Mouse (Mus musculus) MEL-GATA-1-ER (cell line): Measurements from ENCODE around the gene Hist1h4f.
A peak's percentile ranks its signal among the peaks of the same experiment; 100 is the strongest.
"Not testable (repeated sequence)": the region's sequence is repeated elsewhere in the genome, so short reads cannot be mapped to it uniquely, and the experiment has no call there.

Source experiments
- DNase-seq: peaks from one replicate; pipeline ENCODE4 v3.0.0-alpha.2; 2012; ENCODE audit warnings: low read depth; ENCODE audit errors: extremely low read depth

Gene Hist1h4f

DNA sequence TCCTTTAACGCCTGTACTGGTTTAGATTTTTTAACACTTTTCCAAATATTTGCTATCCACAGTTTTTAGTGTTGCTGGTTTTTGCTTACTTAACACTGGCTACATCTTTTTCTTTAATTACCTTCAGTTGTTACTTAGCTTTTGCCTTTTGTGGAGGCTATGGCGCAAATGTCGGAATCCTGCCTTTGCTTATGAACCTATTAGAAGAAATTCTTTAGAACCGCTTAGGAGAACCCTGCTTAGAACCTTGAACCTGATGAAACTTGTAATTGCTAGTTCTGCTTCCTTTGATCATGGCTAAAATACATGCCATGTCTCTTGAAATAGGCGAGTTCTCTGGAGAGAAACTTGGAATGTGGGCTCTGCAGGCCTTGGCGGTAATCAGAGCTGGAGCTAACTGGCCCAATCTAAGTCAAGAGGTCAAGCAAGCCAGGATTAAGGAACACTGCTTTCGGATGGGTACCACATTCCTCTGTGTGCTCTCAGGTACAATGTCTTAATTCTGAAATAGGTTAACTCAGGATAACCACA is 25.0 kb upstream of the Hist1h4f start:
- peak; percentile 58 for DNase-seq

DNA sequence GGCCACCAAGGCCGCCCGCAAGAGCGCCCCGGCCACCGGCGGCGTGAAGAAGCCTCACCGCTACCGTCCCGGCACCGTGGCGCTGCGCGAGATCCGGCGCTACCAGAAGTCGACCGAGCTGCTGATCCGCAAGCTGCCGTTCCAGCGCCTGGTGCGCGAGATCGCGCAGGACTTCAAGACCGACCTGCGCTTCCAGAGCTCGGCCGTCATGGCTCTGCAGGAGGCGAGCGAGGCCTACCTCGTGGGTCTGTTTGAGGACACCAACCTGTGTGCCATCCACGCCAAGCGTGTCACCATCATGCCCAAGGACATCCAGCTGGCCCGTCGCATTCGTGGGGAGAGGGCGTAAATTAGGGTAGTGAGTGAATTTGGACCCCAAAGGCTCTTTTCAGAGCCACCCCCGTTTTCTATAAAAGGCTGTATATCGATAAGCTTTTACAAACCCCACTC is 24.4 kb upstream of the Hist1h4f start:
- not testable (repeated sequence) for DNase-seq

DNA sequence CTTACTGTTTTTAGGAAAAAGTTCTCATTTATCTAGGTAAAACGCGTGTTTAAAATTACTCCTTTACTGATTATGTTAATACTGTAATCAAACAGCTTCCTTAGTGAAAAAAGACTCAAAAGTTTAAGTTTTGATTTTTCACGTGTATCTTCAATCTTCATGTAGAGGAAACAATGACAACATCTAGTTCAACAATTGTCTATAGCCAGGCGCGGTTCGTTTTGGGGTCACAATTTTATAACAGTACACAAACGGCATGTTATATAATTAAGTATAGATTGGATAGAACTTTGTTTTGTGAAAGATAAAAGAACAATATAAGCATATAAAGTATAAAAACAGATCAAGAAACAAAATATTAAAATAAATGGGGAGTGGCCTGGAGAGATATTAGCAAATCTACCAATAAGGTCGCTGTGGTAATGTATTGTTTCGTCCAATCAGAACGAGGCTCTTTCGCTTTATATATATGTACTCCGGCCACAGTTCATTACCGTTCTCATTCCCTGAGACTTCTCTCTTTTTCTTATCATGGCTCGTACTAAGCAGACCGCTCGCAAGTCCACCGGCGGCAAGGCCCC is 23.9 kb upstream of the Hist1h4f start, which contains the start of gene Hist1h3d:
Gene Hist1h3d (plus strand): TSS at position 493 of the 581 bp plus-strand sequence.
- DNase-seq: peak; percentile 95

DNA sequence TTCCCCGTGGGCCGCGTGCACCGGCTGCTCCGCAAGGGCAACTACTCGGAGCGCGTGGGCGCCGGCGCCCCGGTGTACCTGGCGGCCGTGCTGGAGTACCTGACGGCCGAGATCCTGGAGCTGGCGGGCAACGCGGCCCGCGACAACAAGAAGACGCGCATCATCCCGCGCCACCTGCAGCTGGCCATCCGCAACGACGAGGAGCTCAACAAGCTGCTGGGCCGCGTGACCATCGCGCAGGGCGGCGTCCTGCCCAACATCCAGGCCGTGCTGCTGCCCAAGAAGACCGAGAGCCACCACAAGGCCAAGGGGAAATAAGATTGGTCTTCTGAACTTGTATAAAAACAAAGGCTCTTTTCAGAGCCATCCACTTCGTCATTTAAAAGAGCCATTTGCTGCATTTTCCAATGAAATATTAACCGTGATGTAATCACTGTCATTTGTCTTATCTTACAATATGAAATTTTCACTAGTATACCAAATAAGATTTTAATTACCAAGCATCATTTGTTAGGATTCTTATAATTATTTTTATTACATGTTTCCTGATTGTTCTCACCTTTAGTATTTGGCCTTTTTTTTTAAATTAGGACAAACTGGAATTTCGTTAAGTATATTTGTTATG is 23.2 kb upstream of the Hist1h4f start:
- DNase-seq: peak; percentile 56

DNA sequence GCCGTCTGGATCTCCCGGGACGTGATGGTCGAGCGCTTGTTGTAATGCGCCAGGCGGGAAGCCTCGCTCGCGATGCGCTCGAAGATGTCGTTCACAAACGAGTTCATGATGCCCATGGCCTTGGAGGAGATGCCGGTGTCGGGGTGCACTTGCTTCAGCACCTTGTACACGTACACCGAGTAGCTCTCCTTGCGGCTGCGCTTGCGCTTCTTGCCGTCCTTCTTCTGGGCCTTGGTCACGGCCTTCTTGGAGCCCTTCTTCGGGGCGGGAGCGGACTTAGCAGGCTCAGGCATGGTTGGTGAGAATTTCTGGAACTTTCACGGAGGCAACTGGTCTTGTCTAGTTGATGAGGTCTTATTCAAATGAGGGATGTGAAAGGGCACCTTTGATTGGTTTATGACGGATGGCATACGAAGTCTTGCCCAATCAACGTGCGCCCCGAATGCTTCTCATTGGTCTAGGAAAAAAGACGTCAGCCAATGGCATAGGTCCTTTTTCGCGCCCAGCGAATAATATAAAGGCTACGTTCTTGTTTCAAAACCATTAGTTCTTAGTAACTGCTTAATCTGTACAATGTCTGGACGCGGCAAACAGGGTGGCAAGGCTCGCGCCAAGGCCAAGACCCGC is 22.6 kb upstream of the Hist1h4f start, which contains the start of the genes Hist1h2bf and Hist1h2ad:
Gene Hist1h2bf (minus strand): TSS at position 299 of the 627 bp plus-strand sequence.
Gene Hist1h2ad (plus strand): TSS at position 484 of the 627 bp plus-strand sequence.
- peak; percentile 99 for DNase-seq

DNA sequence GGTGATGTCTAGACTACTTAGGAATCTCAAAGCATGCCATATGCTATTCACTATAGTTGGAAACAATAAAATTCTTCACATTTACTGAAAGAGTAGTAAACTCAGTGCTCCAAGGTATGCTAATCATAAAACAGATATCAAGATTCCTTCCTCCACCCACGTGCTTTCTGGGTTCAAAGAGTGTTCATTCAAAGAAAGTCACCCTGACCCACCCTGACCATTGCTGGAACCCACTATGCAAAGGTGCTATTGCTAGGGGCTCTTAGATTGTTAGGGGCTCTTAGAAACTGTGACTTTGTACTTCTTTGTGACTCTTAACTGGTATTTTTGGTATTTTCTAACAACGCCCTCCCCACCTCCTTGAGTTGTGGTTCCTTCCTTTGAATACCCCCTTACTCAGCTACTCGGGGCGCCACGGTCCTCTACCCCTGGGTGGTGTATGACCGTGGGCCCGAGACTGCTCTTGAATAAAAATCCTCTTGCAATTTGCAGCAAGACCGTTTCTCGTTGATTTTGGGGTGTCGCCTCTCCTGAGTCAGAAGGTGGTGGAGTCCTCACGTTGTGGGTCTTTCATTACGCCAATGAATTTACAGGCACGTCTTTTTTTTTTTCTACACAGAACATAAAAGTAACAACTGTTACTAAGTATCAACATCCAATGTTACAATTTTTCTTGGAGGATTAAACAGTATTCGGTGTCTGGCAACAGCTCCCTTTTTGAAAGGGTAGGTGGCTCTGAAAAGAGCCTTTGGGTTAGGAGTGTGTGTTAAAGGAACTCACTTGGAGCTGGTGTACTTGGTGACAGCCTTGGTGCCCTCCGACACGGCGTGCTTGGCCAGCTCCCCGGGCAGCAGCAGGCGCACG is 21.8 kb upstream of the Hist1h4f start:
- DNase-seq: not testable (repeated sequence)

DNA sequence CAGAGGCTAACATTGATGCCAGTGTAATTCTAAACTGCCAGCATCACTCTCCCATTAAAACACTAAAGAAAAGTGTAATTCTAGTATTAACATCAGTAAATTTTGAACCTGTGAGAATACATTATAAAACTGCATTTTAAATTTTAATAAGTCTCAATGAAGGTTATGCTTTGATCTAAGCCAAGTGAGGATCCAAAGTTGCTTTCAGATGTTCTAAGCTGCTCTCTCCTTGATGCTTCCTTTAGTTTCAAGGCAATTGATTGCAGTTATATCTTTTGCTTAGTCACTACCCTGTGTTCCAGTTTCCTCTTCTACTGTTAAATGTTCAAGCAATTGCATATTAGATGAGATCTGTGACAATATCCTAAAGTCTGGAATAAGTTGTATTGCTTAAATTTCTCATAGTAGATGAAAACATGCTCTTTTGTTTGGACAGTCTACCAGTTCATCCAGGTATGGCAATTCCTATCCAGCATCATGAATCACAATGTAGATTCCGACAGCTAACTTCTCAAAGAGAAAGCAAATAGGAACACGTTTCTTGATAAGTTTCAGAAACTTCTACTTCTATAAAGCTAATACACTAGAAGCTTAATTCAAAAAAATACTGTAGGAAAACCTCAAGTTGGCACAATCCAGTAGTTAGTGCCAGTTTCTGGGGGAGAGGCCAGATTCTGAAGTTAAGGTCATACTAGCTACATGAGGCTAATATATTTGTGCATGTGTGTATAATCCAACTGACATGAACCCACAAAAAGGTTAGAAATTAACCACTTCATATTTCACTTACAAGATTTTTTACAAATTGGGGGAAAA is 21.0 kb upstream of the Hist1h4f start:
- peak; percentile 66 for DNase-seq

DNA sequence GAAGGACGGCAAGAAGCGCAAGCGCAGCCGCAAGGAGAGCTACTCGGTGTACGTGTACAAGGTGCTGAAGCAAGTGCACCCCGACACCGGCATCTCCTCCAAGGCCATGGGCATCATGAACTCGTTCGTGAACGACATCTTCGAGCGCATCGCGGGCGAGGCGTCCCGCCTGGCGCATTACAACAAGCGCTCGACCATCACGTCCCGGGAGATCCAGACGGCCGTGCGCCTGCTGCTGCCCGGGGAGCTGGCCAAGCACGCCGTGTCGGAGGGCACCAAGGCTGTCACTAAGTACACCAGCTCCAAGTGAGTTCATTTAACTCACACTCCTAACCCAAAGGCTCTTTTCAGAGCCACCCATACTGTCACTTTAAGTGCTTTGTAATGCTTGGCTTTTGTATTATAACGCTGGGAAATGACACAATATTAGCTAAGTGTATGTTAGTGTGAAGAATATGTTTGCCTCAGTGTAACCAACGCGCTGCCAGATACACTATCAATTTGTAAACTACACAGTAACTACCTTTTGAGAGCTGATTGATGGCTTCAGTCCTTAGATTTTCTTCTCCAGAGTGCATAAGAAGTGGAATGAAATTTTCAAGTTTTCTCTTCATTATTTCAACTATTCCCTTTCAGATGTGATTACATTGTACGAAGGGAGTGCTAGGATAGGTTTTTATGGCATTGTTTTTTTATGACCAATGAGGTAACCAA is 20.2 kb upstream of the Hist1h4f start:
- DNase-seq: not testable (repeated sequence)

DNA sequence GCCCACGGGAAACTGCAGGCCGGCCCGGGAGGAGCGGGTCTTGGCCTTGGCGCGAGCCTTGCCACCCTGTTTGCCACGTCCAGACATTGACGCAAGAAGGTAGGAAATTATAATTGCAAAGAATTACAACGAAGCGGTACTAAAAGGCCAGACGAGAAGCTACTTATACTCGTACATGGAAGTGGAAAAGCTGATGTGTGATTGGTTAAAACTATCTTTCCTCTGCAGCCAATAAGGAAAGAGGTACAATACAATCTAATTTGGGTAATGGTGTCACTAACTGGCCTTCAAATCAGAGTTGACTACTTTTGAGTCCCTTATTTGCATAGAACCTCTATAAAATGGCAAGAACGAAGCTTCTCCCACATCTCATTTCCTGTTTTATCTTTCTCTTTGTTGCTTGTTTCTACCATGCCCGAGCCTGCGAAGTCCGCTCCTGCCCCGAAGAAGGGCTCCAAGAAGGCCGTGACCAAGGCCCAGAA is 19.6 kb upstream of the Hist1h4f start, which contains the start of the genes Hist1h2ae and Hist1h2bg:
Gene Hist1h2ae (minus strand): TSS at position 199 of the 482 bp plus-strand sequence.
Gene Hist1h2bg (plus strand): TSS at position 375 of the 482 bp plus-strand sequence.
- DNase-seq: peak; percentile 99

DNA sequence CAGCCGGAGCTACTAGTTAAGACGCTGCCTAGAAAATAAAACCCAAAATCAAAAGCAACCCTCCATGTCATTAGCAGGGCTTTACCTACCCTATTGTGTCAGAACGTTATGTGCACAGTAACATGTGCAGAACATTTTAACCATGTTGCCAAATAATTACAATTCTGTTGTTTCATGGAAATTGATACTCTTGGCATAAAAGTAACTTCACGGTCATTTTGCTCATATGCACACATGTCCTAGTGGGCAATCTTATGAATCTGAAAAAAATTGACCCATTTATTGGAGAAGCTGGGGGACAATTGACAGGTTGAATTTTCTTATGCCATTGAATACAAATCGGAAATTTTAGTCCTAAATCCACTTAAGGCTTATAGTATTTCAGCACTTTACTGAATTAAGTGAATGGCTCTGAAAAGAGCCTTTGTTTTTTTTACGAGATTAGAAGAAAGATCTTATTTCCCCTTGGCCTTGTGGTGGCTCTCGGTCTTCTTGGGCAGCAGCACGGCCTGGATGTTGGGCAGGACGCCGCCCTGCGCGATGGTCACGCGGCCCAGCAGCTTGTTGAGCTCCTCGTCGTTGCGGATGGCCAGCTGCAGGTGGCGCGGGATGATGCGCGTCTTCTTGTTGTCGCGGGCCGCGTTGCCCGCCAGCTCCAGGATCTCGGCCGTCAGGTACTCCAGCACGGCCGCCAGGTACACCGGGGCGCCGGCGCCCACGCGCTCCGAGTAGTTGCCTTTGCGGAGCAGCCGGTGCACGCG is 19.0 kb upstream of the Hist1h4f start:
- peak; percentile 63 for DNase-seq

DNA sequence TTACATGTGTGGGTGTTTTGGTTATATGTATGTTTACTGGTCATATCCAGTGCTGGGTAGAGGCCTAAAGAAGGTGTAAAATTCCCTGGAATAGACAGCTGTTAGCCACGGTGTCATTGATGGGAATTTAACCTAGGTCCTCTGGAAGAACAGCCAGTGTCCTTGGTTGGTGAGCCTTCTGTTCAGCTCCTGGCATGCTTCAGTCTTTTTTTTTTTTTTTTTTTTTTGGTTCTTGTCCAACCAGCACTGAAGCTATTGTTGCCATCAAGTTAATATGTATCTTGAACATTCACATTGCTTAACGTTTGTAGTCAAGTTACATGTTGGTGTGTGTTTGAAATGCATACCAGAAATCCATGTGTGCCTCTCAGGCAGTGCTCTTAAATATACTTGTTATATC is 13.0 kb upstream of the Hist1h4f start:
- DNase-seq: no peak

DNA sequence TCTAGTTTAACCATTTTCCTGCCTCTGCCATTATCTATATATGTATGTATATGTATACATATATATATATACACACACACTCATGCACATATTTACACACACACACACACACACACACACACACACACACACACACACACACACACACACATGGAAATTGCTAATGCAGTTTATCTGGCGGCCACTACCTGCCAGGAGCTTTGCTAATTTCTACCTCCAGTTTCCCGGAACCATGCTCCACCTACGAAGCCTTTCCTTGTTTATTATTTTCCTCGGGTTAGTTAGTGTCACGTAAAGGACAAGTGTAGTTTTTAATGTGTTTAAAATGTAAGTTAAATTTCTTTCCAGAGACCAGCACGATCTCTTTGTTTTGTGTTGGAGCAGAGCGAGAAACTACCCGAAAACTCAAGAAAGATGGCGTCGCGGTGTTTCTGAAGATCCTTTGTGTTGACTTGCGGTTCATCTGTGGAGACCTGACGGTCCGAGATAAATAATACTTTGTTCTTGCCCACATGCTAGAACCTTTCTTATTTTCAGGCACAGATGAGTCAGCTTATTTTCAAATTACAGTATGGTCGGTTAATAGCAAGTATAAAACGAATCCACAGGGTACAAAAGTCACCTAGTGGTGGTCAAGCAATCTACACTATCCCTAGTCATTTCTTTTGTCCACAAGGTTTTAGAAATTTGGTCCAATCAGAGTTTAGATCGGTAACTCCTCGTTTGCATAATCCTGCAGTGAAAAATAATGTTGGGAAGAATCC is 11.4 kb upstream of the Hist1h4f start:
- DNase-seq: peak; percentile 88

DNA sequence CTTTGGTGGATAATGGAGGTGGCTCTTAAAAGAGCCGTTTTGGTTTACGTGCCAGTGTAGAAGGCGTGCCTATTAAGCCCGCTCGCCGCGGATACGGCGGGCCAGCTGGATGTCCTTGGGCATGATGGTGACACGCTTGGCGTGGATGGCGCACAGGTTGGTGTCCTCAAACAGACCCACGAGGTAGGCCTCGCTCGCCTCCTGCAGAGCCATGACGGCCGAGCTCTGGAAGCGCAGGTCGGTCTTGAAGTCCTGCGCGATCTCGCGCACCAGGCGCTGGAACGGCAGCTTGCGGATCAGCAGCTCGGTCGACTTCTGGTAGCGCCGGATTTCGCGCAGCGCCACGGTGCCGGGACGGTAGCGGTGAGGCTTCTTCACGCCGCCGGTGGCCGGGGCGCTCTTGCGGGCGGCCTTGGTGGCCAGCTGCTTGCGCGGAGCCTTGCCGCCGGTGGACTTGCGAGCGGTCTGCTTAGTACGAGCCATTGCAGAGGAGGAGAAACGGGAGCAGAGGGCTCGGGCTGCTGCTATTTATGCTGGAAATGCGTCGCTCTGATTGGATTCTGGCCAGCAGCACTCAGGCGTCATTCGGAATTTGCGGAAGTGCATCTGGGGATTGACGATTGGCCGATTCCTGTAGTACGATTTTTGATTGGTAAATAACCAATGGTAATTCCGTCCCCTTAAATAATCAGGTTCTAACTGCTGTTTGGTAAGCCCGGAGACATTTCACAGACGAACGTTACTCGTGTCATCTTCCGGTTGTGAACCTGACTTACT is 10.6 kb upstream of the Hist1h4f start, which contains the start of gene Hist1h3e:
Gene Hist1h3e (minus strand): TSS at position 487 of the 777 bp plus-strand sequence.
- DNase-seq: peak; percentile 99

DNA sequence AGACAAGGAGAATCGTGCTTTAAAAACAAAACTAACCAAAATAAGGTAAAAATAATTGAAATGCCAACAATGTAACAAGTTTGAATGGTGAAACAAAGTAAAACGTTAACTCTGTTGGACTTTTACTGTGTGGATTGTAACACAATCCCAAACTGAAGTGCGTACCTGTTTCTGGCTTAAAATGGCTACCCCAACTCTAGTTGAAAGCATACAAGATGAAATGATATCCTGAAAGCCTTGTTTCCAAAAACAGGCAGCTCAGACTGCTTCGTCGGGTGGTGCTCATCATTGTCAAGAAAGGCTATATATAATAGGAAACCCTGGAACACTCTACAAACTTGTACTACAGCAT is 10.1 kb upstream of the Hist1h4f start:
- not testable (repeated sequence) for DNase-seq

DNA sequence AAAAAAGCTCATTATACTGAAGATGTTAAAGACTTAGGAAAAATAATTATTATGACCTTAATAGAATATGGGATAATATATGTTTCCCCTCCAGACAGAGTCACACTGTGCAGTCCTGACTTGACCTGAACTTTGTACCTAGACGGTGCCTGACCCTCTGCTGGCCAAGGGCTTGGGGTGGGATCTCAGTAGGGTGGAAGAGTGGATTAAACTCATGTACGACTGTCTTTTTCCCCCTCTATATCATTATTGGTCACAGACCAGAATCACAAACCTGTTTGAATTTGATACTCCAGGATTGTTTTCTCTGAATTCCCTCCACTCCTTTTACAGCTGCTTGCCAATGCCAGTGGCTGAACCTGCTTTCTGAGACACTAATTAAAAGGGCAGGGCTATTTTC is 9.3 kb upstream of the Hist1h4f start:
- not testable (repeated sequence) for DNase-seq

DNA sequence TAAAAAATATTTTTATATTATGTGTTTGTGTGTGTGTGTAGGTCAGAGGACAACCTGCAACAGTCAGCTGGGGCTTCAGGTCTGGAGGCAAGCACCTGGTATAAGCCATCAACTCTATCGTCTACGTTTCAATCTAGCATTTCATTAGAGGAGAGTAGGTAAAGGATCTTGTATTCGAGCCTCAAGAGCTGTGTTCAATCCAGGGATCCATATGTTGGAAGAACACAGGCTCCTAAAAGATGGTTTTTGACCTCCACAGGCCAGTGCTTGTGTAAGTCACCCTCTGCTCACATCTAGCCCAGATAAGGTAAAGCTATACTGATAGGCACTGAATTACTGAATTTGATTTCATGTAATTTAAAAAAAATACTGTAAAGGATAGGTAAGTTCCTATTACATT is 5.5 kb upstream of the Hist1h4f start:
- DNase-seq: no peak

DNA sequence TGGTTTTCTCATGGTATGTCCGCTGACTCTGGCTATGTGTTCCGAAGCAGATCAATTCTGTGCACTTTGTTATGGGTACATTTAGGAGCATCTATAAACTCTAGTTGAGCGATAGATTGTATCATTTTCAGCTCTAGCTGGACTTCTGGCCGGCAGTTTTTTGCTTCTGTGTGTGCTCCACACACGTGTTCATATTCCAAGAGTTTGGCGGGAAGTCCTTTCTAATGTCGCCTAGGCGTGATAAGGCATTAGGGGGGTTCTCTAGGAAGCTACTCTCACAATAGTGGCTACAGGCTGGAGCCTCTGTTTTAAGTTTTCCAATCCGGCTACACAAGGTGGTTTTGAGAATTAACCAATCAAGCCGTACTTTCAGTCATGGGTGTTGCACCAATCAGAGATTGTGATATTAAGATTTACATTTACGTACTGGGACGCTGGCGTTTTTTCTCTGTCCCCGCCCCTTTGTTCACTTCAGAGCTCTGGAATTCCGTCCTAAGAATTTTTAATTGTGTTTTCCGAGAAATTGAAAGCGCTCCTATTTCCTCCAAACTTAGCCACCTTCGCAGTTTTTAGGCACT is 4.5 kb upstream of the Hist1h4f start:
- DNase-seq: peak; percentile 95
